Mouse (Mus musculus): ENCODE data around the gene Ctxn2. TPM values are rescaled to one million over a fixed set of nuclear protein-coding genes. Genes with fewer than 3 reads are reported as not detected.

Ctxn2 gene
- not detected for polyA plus RNA-seq (2017; shearing (Covaris generic))

DNA sequence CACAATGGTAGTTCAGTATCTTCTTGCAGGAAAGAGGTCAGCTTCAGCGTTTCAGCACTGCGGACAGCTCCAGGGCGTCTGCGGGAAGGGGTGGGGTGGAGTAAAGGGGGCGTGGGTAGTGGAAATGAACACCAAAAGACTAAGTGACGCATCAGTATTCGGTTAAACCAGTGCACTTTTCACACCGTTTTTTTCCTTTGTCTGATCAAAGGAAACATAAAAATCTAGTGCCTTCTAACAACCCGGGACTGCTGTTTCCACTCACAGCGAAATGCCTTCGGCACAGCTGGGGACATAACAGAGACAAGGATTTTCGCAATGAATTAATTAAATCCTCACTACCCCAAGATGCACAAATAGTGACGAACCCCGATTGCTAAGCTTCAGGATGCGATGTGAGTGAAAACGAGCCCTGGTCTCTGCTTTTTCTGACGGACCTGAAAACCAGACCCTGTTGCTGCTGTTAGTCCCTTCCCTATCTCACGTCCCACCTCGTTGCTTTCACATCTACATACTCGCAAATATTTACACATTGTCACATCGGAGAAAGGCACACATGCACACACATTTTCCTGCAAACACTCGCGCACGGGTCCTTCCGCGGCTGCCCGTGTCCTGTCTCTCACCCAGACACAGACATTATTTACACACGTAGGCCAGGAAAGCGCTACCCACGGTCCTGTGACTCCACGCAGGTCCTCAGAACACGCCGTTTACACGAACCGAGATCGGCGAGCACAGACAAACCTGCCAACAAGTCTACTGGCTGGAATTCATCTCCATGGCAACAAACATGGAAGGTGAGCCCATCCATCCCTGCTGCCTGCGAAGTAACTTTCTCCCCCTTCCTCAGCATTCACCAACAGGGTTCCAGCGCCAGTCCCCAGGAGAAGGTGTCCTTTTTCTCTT is at the start of gene Ctxn2:
Ctxn2 (plus strand) TSS at position 790 of the 909 bp plus-strand sequence.

DNA sequence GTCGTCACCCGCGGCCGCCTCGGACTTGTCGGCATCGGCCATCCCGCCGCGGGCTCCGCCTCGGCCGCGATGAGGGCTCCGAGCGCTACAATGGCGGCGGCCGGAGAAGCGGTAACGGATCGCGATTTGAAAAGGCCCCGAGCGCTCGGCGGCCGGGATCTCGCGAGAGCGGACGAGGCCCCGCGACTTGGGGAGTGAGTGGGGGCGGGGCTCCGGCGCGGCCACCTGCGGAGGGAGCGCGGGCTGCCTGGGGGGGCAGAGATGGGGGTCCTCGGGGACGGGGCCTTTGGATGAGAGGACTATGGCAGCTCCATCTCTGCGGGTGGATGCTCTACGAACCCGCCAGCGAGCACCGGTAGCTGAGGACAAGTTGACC is 13.0 kb upstream of the Ctxn2 start, which contains the start of gene Myef2:
Myef2 (minus strand) TSS at position 185 of the 376 bp plus-strand sequence.

GRCm38 (mm10) chr2:125152388-125152787 is 15.9 kb downstream of the Ctxn2 start, which contains the start of gene Slc12a1:
TSS of gene Slc12a1 (plus strand) at chr2:125152505.

Other genes with a start within 250 kb of the Ctxn2 start
- 1.3 TPM for gene Slc24a5, start 68.6 kb upstream of the Ctxn2 start, polyA plus RNA-seq (2017; shearing (Covaris generic))
- gene Myef2, start 13.0 kb upstream of the Ctxn2 start, polyA plus RNA-seq (2017; shearing (Covaris generic)): 18.7 TPM
- gene Slc12a1, start 15.8 kb downstream of the Ctxn2 start, polyA plus RNA-seq (2017; shearing (Covaris generic)): not detected
- gene Dut, start 110.5 kb downstream of the Ctxn2 start, polyA plus RNA-seq (2017; shearing (Covaris generic)): 33.1 TPM